Mouse (Mus musculus): Measurements from ENCODE around the gene Gm49387. TPM values are rescaled to one million over a fixed set of nuclear protein-coding genes. Genes with fewer than 3 reads are reported as not detected.
A peak's percentile ranks its signal among the peaks of the same experiment; 100 is the strongest.

Gm49387 gene
- polyA plus RNA-seq, 1 experiment, result not detected

DNA sequence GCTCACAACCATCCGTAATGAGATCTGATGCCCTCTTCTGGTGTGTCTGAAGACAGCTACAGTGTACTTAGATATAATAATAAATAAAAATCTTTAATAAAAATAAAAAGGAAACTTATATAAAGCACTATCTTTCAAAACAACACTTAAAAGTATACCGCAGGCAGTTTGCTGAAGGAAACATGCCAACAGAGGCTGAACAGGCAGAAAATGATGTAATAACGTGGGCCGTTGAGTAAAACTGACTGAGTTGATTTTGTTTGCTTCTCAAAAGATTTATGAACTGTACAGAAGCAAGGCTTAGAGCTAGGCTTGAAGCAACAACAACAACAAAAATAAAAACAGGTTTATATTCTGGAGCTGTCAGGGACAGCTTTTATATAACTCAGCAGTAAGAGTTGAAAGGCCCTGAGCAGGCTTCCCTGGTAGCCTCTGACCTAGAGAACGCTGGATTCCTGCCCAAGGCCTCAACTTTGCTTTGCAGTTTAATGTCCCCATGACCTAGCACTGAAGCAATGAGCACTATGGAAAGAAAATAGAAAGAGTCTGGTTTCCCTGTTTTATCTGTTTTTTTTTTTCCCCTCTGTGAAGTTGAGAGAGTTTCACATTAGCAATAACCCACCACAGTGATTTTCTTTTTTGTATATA lies 3.6 kb upstream of the Gm49387 start:
- TF ChIP-seq POLR2A (IDR thresholded peaks at IDR 0.05; ENCODE audit: borderline replicate concordance, low read depth, low read length) (no peak), CTCF (IDR thresholded peaks at IDR 0.05; ENCODE audit: low read depth, low read length) (no peak)
- H3K4me3 ChIP-seq (ENCODE audit: insufficient read depth, low read length), result no peak overlapping the region
- H3K27ac ChIP-seq (ENCODE audit: insufficient read depth, low read depth, low read length), result no peak overlapping the region
- peaks cover 6% of the 10 kb centered on the region for H3K4me1 ChIP-seq (ENCODE audit: control insufficient read depth, insufficient read depth, low read length)

- TF ChIP-seq POLR2A (IDR thresholded peaks at IDR 0.05; ENCODE audit: borderline replicate concordance, low read depth, low read length) (no peak), CTCF (IDR thresholded peaks at IDR 0.05; ENCODE audit: low read depth, low read length) (no peak)
- Histone ChIP-seq H3K27ac (ENCODE audit: insufficient read depth, low read depth, low read length) (peak overlapping the region; percentile 34), H3K4me3 (ENCODE audit: insufficient read depth, low read length) (peak overlapping the region; percentile 83), H3K4me1 (ENCODE audit: control insufficient read depth, insufficient read depth, low read length) (peaks cover 6% of the 10 kb centered on the region)
Observed at GRCm38 (mm10) chr14:31641506-31642155, 953 bp upstream of the Gm49387 start.

DNA sequence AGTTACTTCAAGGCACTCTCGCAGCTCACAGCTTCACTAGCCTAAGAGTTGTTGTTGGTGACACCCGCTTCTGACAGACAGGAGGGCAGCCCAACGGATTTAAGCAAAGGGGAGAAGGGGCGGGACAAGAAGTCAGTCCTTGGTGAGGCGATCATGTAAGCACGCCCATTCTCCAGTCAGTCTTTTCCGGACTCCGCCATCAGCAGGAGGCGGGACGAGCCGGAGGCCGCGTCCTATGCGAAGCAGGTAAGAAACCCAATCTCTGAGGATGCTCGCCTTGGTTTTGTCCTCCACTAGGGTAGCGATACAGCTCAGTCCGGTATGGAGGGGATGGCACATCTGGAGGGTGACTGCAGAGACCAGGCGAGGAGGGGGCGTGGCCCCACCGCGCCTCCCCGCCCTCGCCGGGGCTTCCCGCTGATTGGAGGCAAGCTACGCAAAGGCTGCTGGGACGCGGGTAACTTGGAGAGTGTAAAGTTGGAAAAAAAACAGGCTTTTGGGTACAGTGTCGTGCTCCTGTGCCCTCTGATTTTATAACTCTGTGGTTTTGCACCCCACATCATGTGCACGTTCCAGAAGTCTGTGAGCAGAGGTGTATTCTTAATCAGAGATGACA lies 320 bp upstream of the Gm49387 start, which contains the start of the genes Btd and Hacl1:
TSS of gene Btd (plus strand) at position 139 of the 616 bp plus-strand sequence.
TSS of gene Hacl1 (minus strand) at position 397 of the 616 bp plus-strand sequence.
- Histone ChIP-seq H3K4me1 (ENCODE audit: control insufficient read depth, insufficient read depth, low read length) (peaks cover 6% of the 10 kb centered on the region), H3K27ac (ENCODE audit: insufficient read depth, low read depth, low read length) (peak within 1 kb of the TSS; percentile 81), H3K4me3 (ENCODE audit: insufficient read depth, low read length) (peak within 1 kb of the TSS; percentile 83)
- TF ChIP-seq CTCF (IDR thresholded peaks at IDR 0.05; ENCODE audit: low read depth, low read length), result no peak
- no peak for TF ChIP-seq POLR2A (IDR thresholded peaks at IDR 0.05; ENCODE audit: borderline replicate concordance, low read depth, low read length)

DNA sequence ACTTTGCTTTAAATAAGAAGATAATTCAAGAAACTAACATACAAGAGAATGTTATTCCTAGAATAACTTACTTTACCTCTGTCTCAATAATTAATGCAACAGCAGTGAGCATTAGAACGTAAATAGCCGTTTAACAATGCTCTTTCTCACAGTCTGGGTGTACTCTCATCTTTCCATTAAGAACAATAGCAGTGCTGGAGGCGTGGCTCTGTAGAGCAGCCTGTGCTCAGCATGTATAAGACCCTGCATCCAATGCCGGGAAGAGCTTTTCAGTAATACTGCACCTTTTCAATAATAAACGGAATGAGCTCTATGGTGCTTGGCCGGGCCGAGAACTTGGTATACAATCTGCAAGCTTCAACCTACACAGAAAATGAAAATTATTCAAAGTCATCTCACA lies 10.0 kb downstream of the Gm49387 start:
- H3K4me1 ChIP-seq (ENCODE audit: control insufficient read depth, insufficient read depth, low read length), result no peaks in the 10 kb centered on the region
- no peak overlapping the region for H3K27ac ChIP-seq (ENCODE audit: insufficient read depth, low read depth, low read length)
- TF ChIP-seq CTCF (IDR thresholded peaks at IDR 0.05; ENCODE audit: low read depth, low read length), result no peak
- TF ChIP-seq POLR2A (IDR thresholded peaks at IDR 0.05; ENCODE audit: borderline replicate concordance, low read depth, low read length), result no peak
- no peak overlapping the region for H3K4me3 ChIP-seq (ENCODE audit: insufficient read depth, low read length)

GRCm38 (mm10) chr14:31622748-31623147 lies 17.9 kb downstream of the Gm49387 start:
- no peak overlapping the region for H3K4me3 ChIP-seq (ENCODE audit: insufficient read depth, low read length)
- H3K4me1 ChIP-seq (ENCODE audit: control insufficient read depth, insufficient read depth, low read length), result 0 out of 2 replicates have a peak, but pooled peaks cover 2% of the 10 kb centered on the region
- no peak for TF ChIP-seq POLR2A (IDR thresholded peaks at IDR 0.05; ENCODE audit: borderline replicate concordance, low read depth, low read length)
- no peak for TF ChIP-seq CTCF (IDR thresholded peaks at IDR 0.05; ENCODE audit: low read depth, low read length)
- H3K27ac ChIP-seq (ENCODE audit: insufficient read depth, low read depth, low read length), result no peak overlapping the region

GRCm38 (mm10) chr14:31620591-31621223 lies 20.0 kb downstream of the Gm49387 start:
- TF ChIP-seq POLR2A (IDR thresholded peaks at IDR 0.05; ENCODE audit: borderline replicate concordance, low read depth, low read length) (no peak), CTCF (IDR thresholded peaks at IDR 0.05; ENCODE audit: low read depth, low read length) (no peak)
- H3K27ac ChIP-seq (ENCODE audit: insufficient read depth, low read depth, low read length), result no peak overlapping the region
- H3K4me3 ChIP-seq (ENCODE audit: insufficient read depth, low read length), result no peak overlapping the region
- 0 out of 2 replicates have a peak, but pooled peaks cover 2% of the 10 kb centered on the region for H3K4me1 ChIP-seq (ENCODE audit: control insufficient read depth, insufficient read depth, low read length)

DNA sequence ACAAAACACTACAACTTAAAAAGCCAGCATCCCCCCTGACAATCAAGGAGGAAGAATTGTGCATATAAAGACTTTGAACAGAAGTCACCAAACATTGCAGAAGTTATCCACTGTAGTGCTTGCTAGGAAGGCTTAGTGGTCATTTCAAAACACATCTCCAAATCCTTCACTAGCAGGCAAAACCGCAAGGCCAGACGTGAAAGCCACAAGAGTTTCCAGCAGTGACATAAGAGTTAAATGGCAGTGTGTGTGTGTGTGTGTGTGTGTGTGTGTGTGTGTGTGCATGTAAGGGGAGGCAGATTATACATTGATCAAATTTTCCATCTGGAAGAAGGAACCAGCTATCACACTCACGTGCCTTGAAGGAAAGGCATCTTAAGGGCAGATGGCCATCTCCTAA lies 22.7 kb downstream of the Gm49387 start:
- Histone ChIP-seq H3K27ac (ENCODE audit: insufficient read depth, low read depth, low read length) (no peak overlapping the region), H3K4me3 (ENCODE audit: insufficient read depth, low read length) (no peak overlapping the region), H3K4me1 (ENCODE audit: control insufficient read depth, insufficient read depth, low read length) (peaks cover 2% of the 10 kb centered on the region)
- no peak for TF ChIP-seq CTCF (IDR thresholded peaks at IDR 0.05; ENCODE audit: low read depth, low read length)

DNA sequence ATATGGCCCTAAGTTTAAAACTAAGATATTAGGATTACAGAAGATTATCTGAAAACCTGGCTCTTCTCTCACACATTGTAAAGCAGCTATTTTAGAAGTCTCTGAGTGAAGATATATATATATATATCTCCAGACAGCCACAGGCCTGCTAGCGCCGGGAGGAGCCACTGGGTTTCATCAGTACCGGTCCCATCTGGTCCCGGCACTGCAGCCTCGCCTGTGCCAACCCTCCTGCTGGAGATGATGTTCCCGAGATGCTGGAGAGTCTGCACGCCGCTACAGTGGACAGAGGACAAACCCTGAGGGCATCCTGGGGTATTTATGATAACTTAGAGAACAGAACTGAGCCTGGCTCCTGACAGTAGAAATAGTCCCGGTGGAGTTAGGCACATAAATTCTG lies 23.5 kb downstream of the Gm49387 start:
- Histone ChIP-seq H3K4me3 (ENCODE audit: insufficient read depth, low read length) (no peak overlapping the region), H3K27ac (ENCODE audit: insufficient read depth, low read depth, low read length) (no peak overlapping the region), H3K4me1 (ENCODE audit: control insufficient read depth, insufficient read depth, low read length) (peaks cover 2% of the 10 kb centered on the region)
- TF ChIP-seq POLR2A (IDR thresholded peaks at IDR 0.05; ENCODE audit: borderline replicate concordance, low read depth, low read length) (no peak), CTCF (IDR thresholded peaks at IDR 0.05; ENCODE audit: low read depth, low read length) (no peak)

- H3K27ac ChIP-seq (ENCODE audit: insufficient read depth, low read depth, low read length), result no peak overlapping the region
- peaks cover 7% of the 10 kb centered on the region for H3K4me1 ChIP-seq (ENCODE audit: control insufficient read depth, insufficient read depth, low read length)
- H3K4me3 ChIP-seq (ENCODE audit: insufficient read depth, low read length), result no peak overlapping the region
- no peak for TF ChIP-seq POLR2A (IDR thresholded peaks at IDR 0.05; ENCODE audit: borderline replicate concordance, low read depth, low read length)
- TF ChIP-seq CTCF (IDR thresholded peaks at IDR 0.05; ENCODE audit: low read depth, low read length), result no peak
Observed at GRCm38 (mm10) chr14:31613671-31614070, 27.0 kb downstream of the Gm49387 start.
